In the genomic region with DNA sequence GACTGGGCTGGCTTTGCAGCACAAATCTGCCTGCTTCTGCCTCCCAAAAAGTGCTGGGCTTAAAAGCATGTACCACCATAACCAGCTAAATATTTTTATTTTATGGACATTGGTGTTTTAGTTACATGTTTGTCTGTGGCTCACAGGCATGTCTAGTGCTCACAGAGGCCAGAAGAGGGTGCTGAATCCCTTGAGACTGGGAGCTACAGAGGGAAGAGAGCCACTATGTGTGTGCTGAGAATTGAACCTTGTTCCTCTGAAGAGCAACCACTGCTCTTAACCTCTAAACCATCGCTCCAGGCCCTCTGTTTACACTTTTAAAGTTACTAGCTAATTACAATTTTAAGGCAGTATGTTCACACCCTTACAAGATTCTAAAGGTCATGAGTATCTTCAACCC, we compare ENCODE assay signal across 1 mouse cellular context.
TF ChIP-seq lines count a peak whose summit lies in the region.

No protein-coding gene starts in this region.

TF ChIP-seq in MEL, 35 proteins besides CTCF, POLR2A, EP300 and RAD21 (continued from another document):
- TF ChIP-seq E2F4 (IDR thresholded peaks at IDR 0.05; ENCODE audit: borderline replicate concordance, low read depth, low read length), result no peak
TF ChIP-seq in MEL: peak in this region for 1.
